Mouse (Mus musculus): ENCODE data around the gene Emsy. TPM values are rescaled to one million over a fixed set of nuclear protein-coding genes. Genes with fewer than 3 reads are reported as not detected.
A peak's percentile ranks its signal among the peaks of the same experiment; 100 is the strongest.

The Emsy gene
- polyA plus RNA-seq, 1 experiment from 2014 or later: 34.0 TPM

DNA sequence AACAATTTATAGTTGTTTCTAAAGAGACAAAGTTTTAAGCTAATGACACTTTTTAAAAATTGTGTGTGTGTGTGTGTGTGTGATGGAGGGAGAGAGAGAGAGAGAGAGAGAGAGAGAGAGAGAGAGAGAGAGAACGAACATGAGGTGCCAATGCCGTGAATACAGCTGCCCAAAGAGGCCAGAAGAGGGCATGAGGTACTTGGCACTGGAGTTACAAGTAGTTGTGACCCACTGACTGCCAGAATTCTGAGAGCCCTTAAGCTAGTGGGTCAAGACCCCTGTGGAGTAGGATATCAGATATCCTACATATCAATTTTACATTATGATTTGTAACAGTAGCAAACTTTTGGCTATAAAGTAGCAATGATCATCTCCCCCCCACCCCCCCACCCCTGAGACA, 4.9 kb downstream of the Emsy start:
- no peaks in the 10 kb centered on the region for H3K27me3 ChIP-seq (replicated peaks; ENCODE audit: control insufficient read depth, insufficient read depth, low read length)
- WGBS: 75% methylated on average over 2 of the region's 2 CpGs
- DNase-seq (ENCODE audit: low spot score) (no peak), ATAC-seq (ENCODE audit: low read depth) (no peak)
- no peak overlapping the region for H3K27ac ChIP-seq (replicated peaks; ENCODE audit: low read depth, low read length)
- H3K36me3 ChIP-seq (ENCODE audit: control insufficient read depth, insufficient read depth, low read length): peaks cover 64% of the 10 kb centered on the region
- peaks cover 9% of the 10 kb centered on the region; the same call in 1 of the 2 replicates for H3K4me1 ChIP-seq (ENCODE audit: control insufficient read depth, insufficient read depth, low read length)
- H3K4me3 ChIP-seq (ENCODE audit: low read depth, low read length): no peak overlapping the region
- no peaks in the 10 kb centered on the region for H3K9me3 ChIP-seq (ENCODE audit: control insufficient read depth, low read length)
- H3K4me2 ChIP-seq (ENCODE audit: low read depth, low read length): no peak overlapping the region
- H3K9ac ChIP-seq (ENCODE audit: low read depth, low read length): no peak overlapping the region

DNA sequence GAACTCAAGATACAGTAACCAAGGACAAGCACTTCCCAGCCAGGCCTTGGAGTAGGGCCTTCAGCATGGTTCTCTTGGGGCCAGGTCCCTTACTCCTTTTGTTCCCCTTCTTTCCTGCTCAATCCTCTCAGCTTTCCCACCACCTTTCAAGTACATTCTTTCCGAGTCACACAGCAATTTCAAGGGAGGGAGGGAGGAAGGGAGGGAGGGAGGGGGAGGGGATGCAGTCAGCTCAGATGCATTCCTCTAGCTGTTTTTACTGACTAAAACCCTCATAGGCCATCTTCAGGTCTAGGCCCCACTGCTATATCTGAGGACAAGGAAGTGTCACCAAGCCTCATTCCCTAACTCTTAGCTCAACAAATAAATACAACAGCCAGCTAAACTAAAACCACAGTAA, 12.3 kb downstream of the Emsy start:
- H3K27ac ChIP-seq (replicated peaks; ENCODE audit: low read depth, low read length): no peak overlapping the region
- no peak for DNase-seq (ENCODE audit: low spot score)
- no peak overlapping the region for H3K4me3 ChIP-seq (ENCODE audit: low read depth, low read length)
- no peaks in the 10 kb centered on the region for H3K27me3 ChIP-seq (replicated peaks; ENCODE audit: control insufficient read depth, insufficient read depth, low read length)
- H3K9me3 ChIP-seq (ENCODE audit: control insufficient read depth, low read length): no peaks in the 10 kb centered on the region
- H3K36me3 ChIP-seq (ENCODE audit: control insufficient read depth, insufficient read depth, low read length): peaks cover 61% of the 10 kb centered on the region
- H3K9ac ChIP-seq (ENCODE audit: low read depth, low read length): no peak overlapping the region
- no peaks in the 10 kb centered on the region for H3K4me1 ChIP-seq (ENCODE audit: control insufficient read depth, insufficient read depth, low read length)
- H3K4me2 ChIP-seq (ENCODE audit: low read depth, low read length): no peak overlapping the region
- WGBS: 7% methylated on average over 1 of the region's 1 CpGs
- no peak for ATAC-seq (ENCODE audit: low read depth)

DNA sequence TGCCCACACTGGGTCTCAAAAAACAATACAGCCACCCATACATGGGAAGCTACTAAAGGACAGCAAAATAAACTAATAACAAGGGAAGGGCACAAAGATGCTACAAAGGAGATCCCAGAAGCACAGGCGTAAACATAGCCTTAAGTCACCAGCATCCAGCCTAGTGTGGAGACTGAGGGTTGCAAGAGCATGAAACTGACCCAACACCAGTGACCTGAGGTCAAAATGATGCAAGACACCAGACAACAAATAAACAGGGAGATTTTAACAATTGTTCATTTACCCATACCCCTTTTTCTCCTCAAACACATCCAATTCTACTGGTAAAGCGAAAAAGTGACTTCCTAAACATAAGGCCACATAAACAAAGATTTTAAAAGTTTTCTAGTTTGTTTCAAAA, 20.0 kb downstream of the Emsy start:
- H3K4me3 ChIP-seq (ENCODE audit: low read depth, low read length): no peak overlapping the region
- WGBS: 95% methylated on average over 2 of the region's 2 CpGs
- no peaks in the 10 kb centered on the region for H3K9me3 ChIP-seq (ENCODE audit: control insufficient read depth, low read length)
- peaks cover 53% of the 10 kb centered on the region for H3K36me3 ChIP-seq (ENCODE audit: control insufficient read depth, insufficient read depth, low read length)
- H3K4me2 ChIP-seq (ENCODE audit: low read depth, low read length): no peak overlapping the region
- no peaks in the 10 kb centered on the region for H3K4me1 ChIP-seq (ENCODE audit: control insufficient read depth, insufficient read depth, low read length)
- DNase-seq (ENCODE audit: low spot score) (no peak), ATAC-seq (ENCODE audit: low read depth) (no peak)
- H3K27ac ChIP-seq (replicated peaks; ENCODE audit: low read depth, low read length): no peak overlapping the region
- H3K9ac ChIP-seq (ENCODE audit: low read depth, low read length): no peak overlapping the region
- H3K27me3 ChIP-seq (replicated peaks; ENCODE audit: control insufficient read depth, insufficient read depth, low read length): no peaks in the 10 kb centered on the region

DNA sequence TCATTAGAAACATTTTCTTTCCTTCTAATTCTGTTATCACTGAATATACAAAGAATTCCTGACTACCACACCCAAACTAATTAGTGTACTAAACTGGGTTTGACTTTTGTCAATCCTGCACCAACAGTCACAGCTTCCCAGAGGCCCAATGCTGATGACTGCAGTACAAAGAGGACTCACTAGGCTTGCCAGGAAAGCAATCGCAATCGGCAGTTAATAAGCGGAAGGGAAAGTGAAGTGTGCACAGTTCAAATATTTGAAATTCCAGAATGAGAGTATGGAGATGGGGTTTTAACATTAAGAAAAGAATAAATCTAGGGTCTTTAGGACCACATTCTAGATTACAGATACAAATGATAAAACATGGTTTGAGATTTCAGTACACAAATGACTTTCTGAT, 23.6 kb downstream of the Emsy start:
- ATAC-seq (ENCODE audit: low read depth): no peak

DNA sequence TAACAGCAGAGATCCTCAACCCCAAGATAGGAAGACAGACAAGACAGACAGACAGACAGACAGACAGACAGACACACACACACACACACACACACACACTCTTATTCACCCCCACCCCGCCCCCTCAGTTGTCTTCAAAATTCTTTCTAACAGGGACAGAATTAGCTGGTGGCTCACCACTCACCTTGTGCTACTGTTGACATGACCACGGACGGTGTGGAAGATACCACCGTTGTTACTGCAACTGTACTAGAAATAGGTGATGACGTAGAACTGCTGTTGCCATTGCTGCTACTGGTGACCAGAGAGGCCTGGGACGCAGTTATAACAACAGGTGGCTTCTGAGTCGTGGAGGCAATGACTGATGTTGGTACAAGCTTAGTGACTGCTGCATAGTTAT, 26.6 kb downstream of the Emsy start:
- no peak overlapping the region for H3K4me2 ChIP-seq (ENCODE audit: low read depth, low read length)
- H3K27me3 ChIP-seq (replicated peaks; ENCODE audit: control insufficient read depth, insufficient read depth, low read length): no peaks in the 10 kb centered on the region
- no peaks in the 10 kb centered on the region for H3K4me1 ChIP-seq (ENCODE audit: control insufficient read depth, insufficient read depth, low read length)
- H3K36me3 ChIP-seq (ENCODE audit: control insufficient read depth, insufficient read depth, low read length): peaks cover 47% of the 10 kb centered on the region
- no peak overlapping the region for H3K4me3 ChIP-seq (ENCODE audit: low read depth, low read length)
- ATAC-seq (ENCODE audit: low read depth) (no peak), DNase-seq (ENCODE audit: low spot score) (no peak)
- H3K9me3 ChIP-seq (ENCODE audit: control insufficient read depth, low read length): no peaks in the 10 kb centered on the region
- no peak overlapping the region for H3K9ac ChIP-seq (ENCODE audit: low read depth, low read length)
- WGBS: 87% methylated on average over 7 of the region's 7 CpGs
- no peak overlapping the region for H3K27ac ChIP-seq (replicated peaks; ENCODE audit: low read depth, low read length)

More for the DNA sequence above, 23.6 kb downstream of the Emsy start:
- H3K9me3 ChIP-seq (ENCODE audit: control insufficient read depth, low read length): no peaks in the 10 kb centered on the region
- H3K27me3 ChIP-seq (replicated peaks; ENCODE audit: control insufficient read depth, insufficient read depth, low read length): no peaks in the 10 kb centered on the region
- WGBS: 62% methylated on average over 3 of the region's 3 CpGs
- no peaks in the 10 kb centered on the region for H3K4me1 ChIP-seq (ENCODE audit: control insufficient read depth, insufficient read depth, low read length)
- H3K36me3 ChIP-seq (ENCODE audit: control insufficient read depth, insufficient read depth, low read length): peaks cover 52% of the 10 kb centered on the region
- H3K4me3 ChIP-seq (ENCODE audit: low read depth, low read length): no peak overlapping the region
- H3K4me2 ChIP-seq (ENCODE audit: low read depth, low read length): no peak overlapping the region
- H3K9ac ChIP-seq (ENCODE audit: low read depth, low read length): no peak overlapping the region
- peak; percentile 10 for DNase-seq (ENCODE audit: low spot score)
- H3K27ac ChIP-seq (replicated peaks; ENCODE audit: low read depth, low read length): no peak overlapping the region

DNA sequence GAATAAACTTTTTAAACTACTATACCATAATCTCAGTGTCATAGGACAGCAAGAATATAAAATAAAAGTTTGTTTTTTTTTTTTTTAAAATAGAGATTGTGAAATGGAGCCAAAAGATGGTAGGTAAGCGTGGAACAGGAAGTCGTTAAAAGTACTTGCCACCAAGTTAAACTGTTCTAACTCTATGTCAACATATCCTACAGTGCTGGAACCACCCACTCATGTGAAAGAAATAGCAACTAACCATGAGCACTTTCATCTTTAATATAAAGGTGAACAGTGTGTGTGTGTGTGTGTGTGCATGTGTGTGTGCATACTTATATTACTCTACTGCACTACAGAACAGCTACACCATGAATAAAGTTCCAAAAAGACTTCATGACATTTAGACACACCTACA, 38.8 kb downstream of the Emsy start:
- Histone ChIP-seq H3K9me3 (ENCODE audit: control insufficient read depth, low read length) (no peaks in the 10 kb centered on the region), H3K4me1 (ENCODE audit: control insufficient read depth, insufficient read depth, low read length) (no peaks in the 10 kb centered on the region), H3K36me3 (ENCODE audit: control insufficient read depth, insufficient read depth, low read length) (peaks cover 62% of the 10 kb centered on the region), H3K9ac (ENCODE audit: low read depth, low read length) (no peak overlapping the region), H3K27ac (replicated peaks; ENCODE audit: low read depth, low read length) (no peak overlapping the region), H3K4me3 (ENCODE audit: low read depth, low read length) (no peak overlapping the region), H3K4me2 (ENCODE audit: low read depth, low read length) (no peak overlapping the region), H3K27me3 (replicated peaks; ENCODE audit: control insufficient read depth, insufficient read depth, low read length) (no peaks in the 10 kb centered on the region)
- WGBS: 87% methylated on average over 2 of the region's 2 CpGs
- DNase-seq (ENCODE audit: low spot score) (no peak), ATAC-seq (ENCODE audit: low read depth) (no peak)

DNA sequence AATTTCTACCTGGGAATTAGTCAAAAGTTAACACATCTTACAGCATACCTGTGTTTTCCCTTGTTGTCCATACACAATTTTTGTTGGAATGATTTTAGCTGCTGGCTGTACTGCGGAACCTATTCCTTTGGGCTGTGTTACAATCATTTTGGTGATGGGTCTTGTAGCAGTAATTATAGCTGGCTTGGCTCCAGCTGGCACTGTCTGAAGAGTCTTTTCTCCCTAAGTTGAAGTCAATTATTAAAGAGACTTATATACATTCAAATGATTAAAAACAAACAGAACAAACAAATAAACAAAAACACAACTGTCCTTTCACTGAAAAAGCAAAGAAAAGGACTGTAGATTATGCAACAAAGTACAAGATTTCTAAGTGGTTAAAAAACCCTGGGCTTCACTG, 43.6 kb downstream of the Emsy start:
- no peak overlapping the region for H3K27ac ChIP-seq (replicated peaks; ENCODE audit: low read depth, low read length)
- H3K36me3 ChIP-seq (ENCODE audit: control insufficient read depth, insufficient read depth, low read length): peaks cover 57% of the 10 kb centered on the region
- H3K4me1 ChIP-seq (ENCODE audit: control insufficient read depth, insufficient read depth, low read length): no peaks in the 10 kb centered on the region
- ATAC-seq (ENCODE audit: low read depth) (no peak), DNase-seq (ENCODE audit: low spot score) (peak; percentile 31)
- 74% methylated on average over 1 of the region's 1 CpGs for WGBS
- H3K27me3 ChIP-seq (replicated peaks; ENCODE audit: control insufficient read depth, insufficient read depth, low read length): no peaks in the 10 kb centered on the region
- H3K9me3 ChIP-seq (ENCODE audit: control insufficient read depth, low read length): no peaks in the 10 kb centered on the region
- H3K4me2 ChIP-seq (ENCODE audit: low read depth, low read length): no peak overlapping the region
- H3K9ac ChIP-seq (ENCODE audit: low read depth, low read length): no peak overlapping the region
- H3K4me3 ChIP-seq (ENCODE audit: low read depth, low read length): no peak overlapping the region

DNA sequence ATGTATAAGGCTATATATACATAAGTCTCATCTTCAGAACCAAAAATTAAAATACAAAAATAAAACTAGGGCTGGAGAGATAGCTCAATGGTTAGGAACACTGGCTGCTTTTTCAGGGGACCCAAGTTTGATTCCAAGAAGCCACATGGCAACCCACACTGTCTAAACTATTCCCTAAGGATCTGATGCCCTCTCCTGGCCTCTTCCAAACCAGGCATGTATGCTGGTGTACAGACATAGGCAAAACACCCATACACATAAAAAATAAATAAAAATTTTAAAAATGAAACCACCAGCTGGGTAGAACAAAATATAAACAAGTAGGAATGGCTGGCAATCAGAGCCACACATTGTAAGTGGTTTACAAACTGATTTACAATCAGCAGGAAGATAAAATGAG, 48.1 kb downstream of the Emsy start:
- DNase-seq (ENCODE audit: low spot score) (no peak), ATAC-seq (ENCODE audit: low read depth) (no peak)
- Histone ChIP-seq H3K9ac (ENCODE audit: low read depth, low read length) (no peak overlapping the region; the same call in 1 of the 2 replicates), H3K27me3 (replicated peaks; ENCODE audit: control insufficient read depth, insufficient read depth, low read length) (no peaks in the 10 kb centered on the region), H3K36me3 (ENCODE audit: control insufficient read depth, insufficient read depth, low read length) (peaks cover 23% of the 10 kb centered on the region; the same call in 1 of the 2 replicates), H3K27ac (replicated peaks; ENCODE audit: low read depth, low read length) (no peak overlapping the region), H3K4me2 (ENCODE audit: low read depth, low read length) (no peak overlapping the region), H3K9me3 (ENCODE audit: control insufficient read depth, low read length) (no peaks in the 10 kb centered on the region), H3K4me1 (ENCODE audit: control insufficient read depth, insufficient read depth, low read length) (no peaks in the 10 kb centered on the region), H3K4me3 (ENCODE audit: low read depth, low read length) (no peak overlapping the region)

DNA sequence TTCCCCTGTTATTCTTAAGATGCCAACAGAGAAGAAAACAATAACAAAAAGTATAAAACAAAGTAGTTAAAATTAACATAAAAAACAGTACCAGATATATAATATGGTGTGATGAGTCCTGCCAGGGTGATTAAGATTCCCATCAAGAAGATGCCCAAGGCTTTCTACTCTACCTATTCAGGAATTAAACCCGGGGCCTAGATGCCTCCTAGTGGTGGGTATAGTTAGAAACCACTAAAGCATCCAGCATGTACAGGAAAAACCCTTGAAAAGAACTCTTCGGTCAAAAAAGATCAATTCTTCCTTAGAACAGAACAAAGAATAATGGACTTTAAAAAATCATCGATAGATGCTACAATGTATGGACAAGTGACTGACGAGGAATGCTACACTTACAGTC, 49.4 kb downstream of the Emsy start:
- no peak overlapping the region for H3K27ac ChIP-seq (replicated peaks; ENCODE audit: low read depth, low read length)
- WGBS: 89% methylated on average over 4 of the region's 4 CpGs
- H3K9me3 ChIP-seq (ENCODE audit: control insufficient read depth, low read length): no peaks in the 10 kb centered on the region
- DNase-seq (ENCODE audit: low spot score) (no peak), ATAC-seq (ENCODE audit: low read depth) (no peak)
- no peak overlapping the region for H3K4me2 ChIP-seq (ENCODE audit: low read depth, low read length)
- no peaks in the 10 kb centered on the region for H3K27me3 ChIP-seq (replicated peaks; ENCODE audit: control insufficient read depth, insufficient read depth, low read length)
- H3K9ac ChIP-seq (ENCODE audit: low read depth, low read length): no peak overlapping the region
- H3K4me1 ChIP-seq (ENCODE audit: control insufficient read depth, insufficient read depth, low read length): no peaks in the 10 kb centered on the region
- H3K4me3 ChIP-seq (ENCODE audit: low read depth, low read length): no peak overlapping the region
- peaks cover 25% of the 10 kb centered on the region; the same call in 1 of the 2 replicates for H3K36me3 ChIP-seq (ENCODE audit: control insufficient read depth, insufficient read depth, low read length)
